Mouse (Mus musculus) small intestine, adult 2 months (tissue): ENCODE results near the gene Cd3eap. TPM values are rescaled to one million over a fixed set of nuclear protein-coding genes. Genes with fewer than 3 reads are reported as not detected.

Experiments
- H3K27ac ChIP-seq: fragments of 200-500 bp; 2 replicates; pipeline ENCODE4 v1.5.1; 2012; ENCODE audit warnings: low read depth, low read length, control low read depth, inconsistent platforms; ENCODE audit not compliant: insufficient read depth
- H3K27me3 ChIP-seq: fragments of 200-500 bp; 2 replicates; pipeline ENCODE4 v1.6.1; 2012; ENCODE audit warnings: mild to moderate bottlenecking, moderate library complexity, low read length, inconsistent platforms; ENCODE audit not compliant: control insufficient read depth, insufficient read depth
- H3K36me3 ChIP-seq: fragments of 200-500 bp; 2 replicates; pipeline ENCODE4 v1.6.1; 2012; ENCODE audit warnings: mild to moderate bottlenecking, low read length, control low read depth, inconsistent platforms; ENCODE audit not compliant: control insufficient read depth, insufficient read depth
- H3K4me1 ChIP-seq: fragments of 200-500 bp; 2 replicates; pipeline ENCODE4 v1.6.1; 2012; ENCODE audit warnings: low read length, inconsistent platforms, mixed read lengths; ENCODE audit not compliant: control insufficient read depth, insufficient read depth, insufficient read length
- H3K4me3 ChIP-seq: fragments of 200-500 bp; 2 replicates; pipeline ENCODE4 v1.5.1; 2012; ENCODE audit warnings: low read depth, mild to moderate bottlenecking, control low read depth, inconsistent platforms, low read length, moderate library complexity
- CTCF ChIP-seq: fragments of 200-500 bp; IDR thresholded peaks from 2 replicates; pipeline ENCODE4 v1.5.1; 2012; ENCODE audit warnings: low read depth, mild to moderate bottlenecking, control low read depth, inconsistent platforms, low read length, moderate library complexity, mixed read lengths; ENCODE audit not compliant: insufficient replicate concordance, insufficient read length; ENCODE audit errors: extremely low read depth
- POLR2A ChIP-seq: fragments of 200-500 bp; IDR thresholded peaks from 2 replicates; pipeline ENCODE4 v1.6.1; 2012; ENCODE audit warnings: low read depth, mild to moderate bottlenecking, control low read depth, inconsistent platforms, low read length, moderate library complexity
- WGBS: fragments of 180-500 bp; shearing (Covaris S2); methylation state at CpG from one replicate; pipeline ENCODE4 v1.1.7; 2018; 5-methylcytosine and 5-hydroxymethylcytosine counted together
- polyA plus RNA-seq: library from polyadenylated mRNA; depleted of rRNA; stranded (reverse); fragments of >200 nt; gene quantifications from 2 replicates; pipeline ENCODE4 v1.2.3, GENCODE M21; 2012

The Cd3eap gene
- polyA plus RNA-seq, 1 experiment: 2.0 TPM

- no peaks in the 10 kb centered on the region for H3K27me3 ChIP-seq
- peaks cover 51% of the 10 kb centered on the region for H3K36me3 ChIP-seq
- H3K4me1 ChIP-seq: 0 out of 2 replicates have a peak, but pooled peaks cover 3% of the 10 kb centered on the region
- TF ChIP-seq POLR2A: no peak
- no peak for TF ChIP-seq CTCF
- no peak overlapping the region for H3K27ac ChIP-seq
- WGBS: 87% methylated on average over 8 of the region's 8 CpGs
- H3K4me3 ChIP-seq: no peak overlapping the region
Observed at GRCm38 (mm10) chr7:19394484-19394883, 35.2 kb upstream of the Cd3eap start.

- Histone ChIP-seq H3K27me3 (no peaks in the 10 kb centered on the region), H3K4me3 (no peak overlapping the region), H3K4me1 (no peaks in the 10 kb centered on the region), H3K27ac (no peak overlapping the region), H3K36me3 (peaks cover 73% of the 10 kb centered on the region)
- TF ChIP-seq CTCF (no peak), POLR2A (0 out of 2 replicates have a peak, but pooled peaks have one; percentile 14)
- WGBS: 82% methylated on average over 10 of the region's 10 CpGs
Observed at GRCm38 (mm10) chr7:19388699-19389413, 29.6 kb upstream of the Cd3eap start.

DNA sequence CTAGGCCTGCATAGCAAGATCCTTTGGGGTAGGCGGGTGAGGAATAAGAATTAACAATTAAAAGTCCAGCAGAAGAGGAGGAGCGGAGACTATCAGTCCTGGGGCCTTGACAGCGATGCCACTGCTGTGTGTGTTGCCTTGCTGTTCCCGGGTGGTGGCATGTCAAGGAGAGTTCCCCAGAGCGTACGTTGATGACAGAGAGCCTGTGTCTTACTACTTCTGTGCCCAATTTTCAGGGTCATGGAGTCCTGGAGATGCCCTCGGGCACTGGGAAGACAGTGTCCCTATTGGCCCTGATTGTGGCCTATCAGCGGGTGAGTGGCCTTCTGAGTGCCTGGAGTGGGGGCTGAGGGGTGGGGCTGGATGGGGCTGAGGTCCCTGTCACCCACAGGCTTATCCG is 24.4 kb upstream of the Cd3eap start:
- WGBS: 91% methylated on average over 9 of the region's 9 CpGs
- no peaks in the 10 kb centered on the region for H3K27me3 ChIP-seq
- peaks cover 32% of the 10 kb centered on the region for H3K36me3 ChIP-seq
- H3K27ac ChIP-seq: no peak overlapping the region
- no peaks in the 10 kb centered on the region for H3K4me1 ChIP-seq
- no peak overlapping the region for H3K4me3 ChIP-seq
- no peak for TF ChIP-seq CTCF
- no peak for TF ChIP-seq POLR2A

DNA sequence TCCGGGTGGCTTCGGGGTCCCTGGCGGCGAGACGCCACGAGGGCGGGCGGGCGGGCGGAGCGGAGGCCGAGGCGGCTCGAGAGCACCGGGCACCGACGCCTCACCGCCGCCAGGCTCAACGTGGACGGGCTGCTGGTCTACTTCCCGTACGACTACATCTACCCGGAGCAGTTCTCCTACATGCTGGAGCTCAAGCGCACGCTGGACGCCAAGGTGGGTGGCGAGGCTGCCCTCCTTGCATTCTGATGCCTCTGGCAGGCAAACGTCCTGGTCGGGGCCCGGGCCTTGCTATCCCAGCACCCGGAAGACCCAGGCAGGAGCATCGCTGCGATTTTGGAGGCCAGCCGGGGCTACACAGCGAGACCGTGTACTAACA is 22.9 kb upstream of the Cd3eap start:
- no peak overlapping the region for H3K27ac ChIP-seq
- no peak for TF ChIP-seq POLR2A
- no peak for TF ChIP-seq CTCF

GRCm38 (mm10) chr7:19381377-19382165 is 22.3 kb upstream of the Cd3eap start, which contains the start of gene Ercc2:
Gene Ercc2 (plus strand): TSS chr7:19382010.
- H3K36me3 ChIP-seq: peaks cover 15% of the 10 kb centered on the region
- peak within 1 kb of the TSS; percentile 90 for H3K4me3 ChIP-seq
- no peak within 1 kb of the TSS for H3K27ac ChIP-seq
- WGBS: 5% methylated on average over 48 of the region's 48 CpGs
- no peaks in the 10 kb centered on the region for H3K27me3 ChIP-seq
- TF ChIP-seq CTCF (no peak), POLR2A (peak; percentile 19; the same call in 1 of the 2 replicates)
- no peaks in the 10 kb centered on the region for H3K4me1 ChIP-seq

More for the DNA sequence above, 22.9 kb upstream of the Cd3eap start:
- under 1% methylated on average over 37 of the region's 37 CpGs for WGBS
- peak overlapping the region; percentile 90 for H3K4me3 ChIP-seq
- no peaks in the 10 kb centered on the region for H3K4me1 ChIP-seq
- no peaks in the 10 kb centered on the region for H3K27me3 ChIP-seq
- peaks cover 21% of the 10 kb centered on the region for H3K36me3 ChIP-seq

- no peaks in the 10 kb centered on the region for H3K36me3 ChIP-seq
- H3K27me3 ChIP-seq: no peaks in the 10 kb centered on the region
- H3K4me1 ChIP-seq: no peaks in the 10 kb centered on the region
- H3K4me3 ChIP-seq: no peak overlapping the region
- no peak for TF ChIP-seq CTCF
- TF ChIP-seq POLR2A: no peak
- 84% methylated on average over 8 of the region's 8 CpGs for WGBS
- no peak overlapping the region for H3K27ac ChIP-seq
Observed at GRCm38 (mm10) chr7:19378049-19378448, 18.8 kb upstream of the Cd3eap start.

DNA sequence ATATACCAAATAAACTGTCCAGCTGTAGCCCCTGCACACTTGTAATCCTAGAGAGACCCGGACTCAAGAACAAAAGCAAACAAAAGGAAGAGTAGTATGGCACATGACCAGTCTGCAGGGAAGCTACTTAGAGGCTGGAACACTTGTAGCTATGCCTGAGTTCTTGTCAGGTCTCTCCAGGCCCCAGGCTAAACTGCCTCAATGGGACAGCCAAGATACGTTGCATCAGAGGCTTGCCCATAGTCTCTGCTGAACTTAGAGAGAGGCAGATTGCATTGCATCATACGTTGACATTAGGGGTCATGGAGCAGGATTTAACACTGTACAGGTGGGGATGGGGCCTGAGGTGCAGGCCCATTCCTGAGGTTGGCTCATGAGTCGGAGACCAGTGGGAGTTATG is 16.7 kb upstream of the Cd3eap start:
- Histone ChIP-seq H3K4me1 (no peaks in the 10 kb centered on the region), H3K27ac (no peak overlapping the region), H3K4me3 (no peak overlapping the region), H3K27me3 (no peaks in the 10 kb centered on the region), H3K36me3 (no peaks in the 10 kb centered on the region)
- TF ChIP-seq CTCF: no peak
- no peak for TF ChIP-seq POLR2A
- WGBS: 81% methylated on average over 4 of the region's 4 CpGs

- Histone ChIP-seq H3K27ac (no peak overlapping the region), H3K27me3 (no peaks in the 10 kb centered on the region), H3K36me3 (no peaks in the 10 kb centered on the region), H3K4me3 (no peak overlapping the region), H3K4me1 (no peaks in the 10 kb centered on the region)
- no peak for TF ChIP-seq POLR2A
- 86% methylated on average over 18 of the region's 18 CpGs for WGBS
Observed at GRCm38 (mm10) chr7:19375368-19375767, 16.1 kb upstream of the Cd3eap start.
